Mouse (Mus musculus) midbrain, embryonic 16.5 days (tissue): ENCODE measurements around the gene Dnah14. TPM values are rescaled to one million over a fixed set of nuclear protein-coding genes. Genes with fewer than 3 reads are reported as not detected.
"Not testable (repeated sequence)": the region's sequence is repeated elsewhere in the genome, so short reads cannot be mapped to it uniquely, and the experiment has no call there.

Experiments
- ATAC-seq: fragments of 200-750 bp; cut with Nextera tagmentation; 2 replicates; pipeline ENCODE4 v1.8.0; 2017; ENCODE audit warnings: moderate TSS enrichment
- H3K27ac ChIP-seq: fragments of 300-500 bp; sonication (generic); 2 replicates; pipeline ENCODE4 v1.5.1; 2014; ENCODE audit warnings: mild to moderate bottlenecking, low read length, mixed read lengths
- H3K27me3 ChIP-seq: fragments of 300-500 bp; sonication (generic); 2 replicates; pipeline ENCODE4 v1.6.1; 2014; ENCODE audit warnings: low read depth, low read length, mixed read lengths; ENCODE audit not compliant: control insufficient read depth, insufficient read depth
- H3K36me3 ChIP-seq: fragments of 300-500 bp; sonication (generic); 2 replicates; pipeline ENCODE4 v1.6.1; 2014; ENCODE audit warnings: mild to moderate bottlenecking, low read length, moderate library complexity, mixed read lengths; ENCODE audit not compliant: control insufficient read depth, insufficient read depth
- H3K4me1 ChIP-seq: fragments of 300-500 bp; sonication (generic); 2 replicates; pipeline ENCODE4 v1.6.1; 2014; ENCODE audit warnings: mild to moderate bottlenecking, low read length, mixed read lengths; ENCODE audit not compliant: control insufficient read depth, insufficient read depth
- H3K4me2 ChIP-seq: fragments of 300-500 bp; sonication (generic); 2 replicates; pipeline ENCODE4 v1.6.1; 2014; ENCODE audit warnings: mild to moderate bottlenecking, low read length, mixed read lengths
- H3K4me3 ChIP-seq: fragments of 300-500 bp; sonication (generic); 2 replicates; pipeline ENCODE4 v1.5.1; 2014; ENCODE audit warnings: low read depth, mild to moderate bottlenecking, low read length, moderate library complexity, mixed read lengths
- H3K9ac ChIP-seq: fragments of 300-500 bp; sonication (generic); 2 replicates; pipeline ENCODE4 v1.6.1; 2014; ENCODE audit warnings: low read depth, low read length, mixed read lengths
- H3K9me3 ChIP-seq: fragments of 300-500 bp; sonication (generic); replicated peaks from 2 replicates; pipeline ENCODE4 v1.6.1; 2014; ENCODE audit warnings: mild to moderate bottlenecking, low read length, mixed read lengths; ENCODE audit not compliant: control insufficient read depth, poor library complexity, severe bottlenecking
- WGBS: fragments of 180-500 bp; shearing (Covaris S2); extraction: QIAGEN DNeasy Blood & Tissue Kit; methylation state at CpG from one replicate; pipeline ENCODE4 v1.1.7; 2014; 5-methylcytosine and 5-hydroxymethylcytosine counted together
- polyA plus RNA-seq: library from polyadenylated mRNA; unstranded; fragments of >200 nt; fragmentation: Nextera tagmentation; extraction: Ambion mirVana; gene quantifications from 2 replicates; pipeline ENCODE4 v1.2.1, GENCODE M21; 2015

The Dnah14 gene
- polyA plus RNA-seq, 1 experiment from 2014 or later: 0.36 TPM

- no peak for ATAC-seq
- Histone ChIP-seq H3K4me1 (no peaks in the 10 kb centered on the region), H3K4me2 (no peak overlapping the region), H3K27me3 (no peaks in the 10 kb centered on the region), H3K36me3 (no peaks in the 10 kb centered on the region), H3K4me3 (no peak overlapping the region), H3K9ac (no peak overlapping the region), H3K9me3 (no peaks in the 10 kb centered on the region), H3K27ac (no peak overlapping the region)
- WGBS: 68% methylated on average over 5 of the region's 5 CpGs
Observed at GRCm38 (mm10) chr1:181728707-181729106, 152.3 kb downstream of the Dnah14 start.

GRCm38 (mm10) chr1:181733517-181733916, 157.2 kb downstream of the Dnah14 start:
- no peak overlapping the region for H3K4me3 ChIP-seq
- no peak for ATAC-seq
- no peak overlapping the region for H3K27ac ChIP-seq
- H3K4me1 ChIP-seq: no peaks in the 10 kb centered on the region
- no peak overlapping the region for H3K4me2 ChIP-seq
- WGBS: 94% methylated on average over 5 of the region's 5 CpGs
- H3K27me3 ChIP-seq: no peaks in the 10 kb centered on the region
- no peaks in the 10 kb centered on the region for H3K9me3 ChIP-seq
- no peaks in the 10 kb centered on the region for H3K36me3 ChIP-seq
- no peak overlapping the region for H3K9ac ChIP-seq

- WGBS: 54% methylated on average over 5 of the region's 5 CpGs
- no peak for ATAC-seq
- no peak overlapping the region for H3K4me3 ChIP-seq
Observed at GRCm38 (mm10) chr1:181740259-181740658, 163.9 kb downstream of the Dnah14 start.

GRCm38 (mm10) chr1:181742251-181742885, 166.0 kb downstream of the Dnah14 start:
- Histone ChIP-seq H3K36me3 (no peaks in the 10 kb centered on the region), H3K9ac (no peak overlapping the region), H3K9me3 (no peaks in the 10 kb centered on the region), H3K4me3 (no peak overlapping the region), H3K4me2 (no peak overlapping the region), H3K27ac (no peak overlapping the region), H3K27me3 (no peaks in the 10 kb centered on the region), H3K4me1 (no peaks in the 10 kb centered on the region)
- 33% methylated on average over 4 of the region's 4 CpGs for WGBS
- no peak for ATAC-seq

More at GRCm38 (mm10) chr1:181740259-181740658, 163.9 kb downstream of the Dnah14 start:
- no peak overlapping the region for H3K27ac ChIP-seq
- no peaks in the 10 kb centered on the region for H3K4me1 ChIP-seq
- no peak overlapping the region for H3K4me2 ChIP-seq
- H3K36me3 ChIP-seq: no peaks in the 10 kb centered on the region
- no peak overlapping the region for H3K9ac ChIP-seq
- H3K27me3 ChIP-seq: no peaks in the 10 kb centered on the region
- no peaks in the 10 kb centered on the region for H3K9me3 ChIP-seq

- H3K27ac ChIP-seq: no peak overlapping the region
- no peaks in the 10 kb centered on the region for H3K36me3 ChIP-seq
- ATAC-seq: no peak
- H3K4me2 ChIP-seq: no peak overlapping the region
- no peaks in the 10 kb centered on the region for H3K4me1 ChIP-seq
- no peak overlapping the region for H3K9ac ChIP-seq
- H3K27me3 ChIP-seq: no peaks in the 10 kb centered on the region
- H3K4me3 ChIP-seq: no peak overlapping the region
- 59% methylated on average over 14 of the region's 14 CpGs for WGBS
- H3K9me3 ChIP-seq: no peaks in the 10 kb centered on the region
Observed at GRCm38 (mm10) chr1:181769392-181769791, 193.0 kb downstream of the Dnah14 start.

- H3K9ac ChIP-seq: no peak overlapping the region
- no peaks in the 10 kb centered on the region for H3K36me3 ChIP-seq
- H3K4me1 ChIP-seq: no peaks in the 10 kb centered on the region
- no peaks in the 10 kb centered on the region for H3K27me3 ChIP-seq
- ATAC-seq: no peak
- no peak overlapping the region for H3K4me2 ChIP-seq
- H3K4me3 ChIP-seq: no peak overlapping the region
- H3K9me3 ChIP-seq: no peaks in the 10 kb centered on the region
- 96% methylated on average over 3 of the region's 3 CpGs for WGBS
- no peak overlapping the region for H3K27ac ChIP-seq
Observed at GRCm38 (mm10) chr1:181771871-181772270, 195.5 kb downstream of the Dnah14 start.

GRCm38 (mm10) chr1:181776541-181776940, 200.2 kb downstream of the Dnah14 start:
- Histone ChIP-seq H3K36me3 (no peaks in the 10 kb centered on the region), H3K9ac (no peak overlapping the region), H3K27me3 (no peaks in the 10 kb centered on the region), H3K27ac (no peak overlapping the region), H3K4me1 (no peaks in the 10 kb centered on the region), H3K4me3 (no peak overlapping the region), H3K9me3 (no peaks in the 10 kb centered on the region), H3K4me2 (no peak overlapping the region)
- WGBS: 56% methylated on average over 1 of the region's 1 CpGs
- ATAC-seq: no peak

- ATAC-seq, H3K4me1 ChIP-seq, H3K27ac ChIP-seq, H3K4me3 ChIP-seq, H3K9ac ChIP-seq, H3K4me2 ChIP-seq, H3K36me3 ChIP-seq, H3K9me3 ChIP-seq, H3K27me3 ChIP-seq: not testable (repeated sequence)
- WGBS: 96% methylated on average over 11 of the region's 11 CpGs
Observed at GRCm38 (mm10) chr1:181782600-181782999, 206.2 kb downstream of the Dnah14 start.

- H3K36me3 ChIP-seq: no peaks in the 10 kb centered on the region
- no peak overlapping the region for H3K4me3 ChIP-seq
- no peak overlapping the region for H3K27ac ChIP-seq
- H3K4me1 ChIP-seq: no peaks in the 10 kb centered on the region
- H3K9ac ChIP-seq: no peak overlapping the region
- no peak overlapping the region for H3K4me2 ChIP-seq
- 51% methylated on average over 6 of the region's 6 CpGs for WGBS
- ATAC-seq: no peak
- H3K27me3 ChIP-seq: no peaks in the 10 kb centered on the region
- H3K9me3 ChIP-seq: no peaks in the 10 kb centered on the region
Observed at GRCm38 (mm10) chr1:181789952-181790351, 213.6 kb downstream of the Dnah14 start.
